Mouse (Mus musculus) common myeloid progenitor, adult 5-6 weeks (primary cell): Measurements from ENCODE around the gene Tle2. TPM values are rescaled to one million over a fixed set of nuclear protein-coding genes. Genes with fewer than 3 reads are reported as not detected.
A peak's percentile ranks its signal among the peaks of the same experiment; 100 is the strongest.

ENCODE experiments used
- ATAC-seq: replicated peaks from 2 replicates; pipeline ENCODE4 v1.8.0; 2016; ENCODE audit warnings: low read depth, mild to moderate bottlenecking, moderate TSS enrichment, inconsistent platforms; ENCODE audit not compliant: poor library complexity, severe bottlenecking
- total RNA-seq: library from RNA; stranded (forward); fragments of 200-1000, 187-1606 nt; gene quantifications from 2 replicates; pipeline ENCODE4 v1.2.3, GENCODE M21; 2017

Gene Tle2
- total RNA-seq, 1 experiment from 2014 or later = 1.5 TPM

GRCm38 (mm10) chr10:81553232-81553631, 21.1 kb upstream of the Tle2 start:
- no peak for ATAC-seq

- ATAC-seq = no peak
These were observed 20.3 kb upstream of the Tle2 start for GRCm38 (mm10) chr10:81553807-81554755.

- no peak for ATAC-seq
These were observed 18.1 kb upstream of the Tle2 start for GRCm38 (mm10) chr10:81556282-81556681.

GRCm38 (mm10) chr10:81557491-81557890, 16.9 kb upstream of the Tle2 start:
- ATAC-seq = no peak

- no peak; the same call in 1 of the 2 replicates for ATAC-seq
These were observed 15.2 kb upstream of the Tle2 start, which contains the start of gene Aes for GRCm38 (mm10) chr10:81559163-81559626. TSS of gene Aes (plus strand) at chr10:81559488.

- ATAC-seq = peak; percentile 51
These were observed 14.5 kb upstream of the Tle2 start for GRCm38 (mm10) chr10:81559627-81560539.

GRCm38 (mm10) chr10:81560719-81561459, 13.5 kb upstream of the Tle2 start:
- ATAC-seq = peak; percentile 61

GRCm38 (mm10) chr10:81562411-81562810, 11.9 kb upstream of the Tle2 start:
- no peak for ATAC-seq

GRCm38 (mm10) chr10:81563481-81563880, 10.9 kb upstream of the Tle2 start:
- no peak for ATAC-seq

GRCm38 (mm10) chr10:81564216-81564615, 10.1 kb upstream of the Tle2 start:
- no peak for ATAC-seq

GRCm38 (mm10) chr10:81564734-81565133, 9.6 kb upstream of the Tle2 start:
- no peak for ATAC-seq

- ATAC-seq = no peak
These were observed 8.8 kb upstream of the Tle2 start for GRCm38 (mm10) chr10:81565257-81566228.

GRCm38 (mm10) chr10:81568381-81569191, 5.8 kb upstream of the Tle2 start:
- ATAC-seq = no peak

GRCm38 (mm10) chr10:81569507-81570237, 4.7 kb upstream of the Tle2 start:
- ATAC-seq = no peak

- no peak for ATAC-seq
These were observed 4.0 kb upstream of the Tle2 start for GRCm38 (mm10) chr10:81570238-81570800.

- ATAC-seq = peak; percentile 45
These were observed 3.4 kb upstream of the Tle2 start for GRCm38 (mm10) chr10:81570831-81571500.
